Mouse (Mus musculus) G1E (cell line): Measurements from ENCODE around the gene Gnai3.

ENCODE experiments used
- CTCF ChIP-seq: IDR thresholded peaks from 2 replicates; pipeline ENCODE4 v1.5.1; 2012; ENCODE audit warnings: low read depth, low read length, inconsistent platforms, mixed read lengths
- GATA1 ChIP-seq: IDR thresholded peaks from 2 replicates; pipeline ENCODE4 v1.6.1; 2012; ENCODE audit warnings: borderline replicate concordance, low read length, inconsistent platforms, mixed read lengths
- GATA2 ChIP-seq: IDR thresholded peaks from 2 replicates; pipeline ENCODE4 v1.6.1; 2012; ENCODE audit warnings: low read depth, low read length, inconsistent platforms, borderline replicate concordance
- POLR2AphosphoS5 ChIP-seq: IDR thresholded peaks from 2 replicates; pipeline ENCODE4 v1.6.1; 2012; ENCODE audit warnings: low read depth, low read length, inconsistent platforms; ENCODE audit not compliant: insufficient replicate concordance
- TAL1 ChIP-seq: conservative IDR thresholded peaks from 2 replicates; pipeline ENCODE4 v1.6.1; 2012; ENCODE audit warnings: low read depth, low read length, inconsistent platforms, mixed read lengths

DNA sequence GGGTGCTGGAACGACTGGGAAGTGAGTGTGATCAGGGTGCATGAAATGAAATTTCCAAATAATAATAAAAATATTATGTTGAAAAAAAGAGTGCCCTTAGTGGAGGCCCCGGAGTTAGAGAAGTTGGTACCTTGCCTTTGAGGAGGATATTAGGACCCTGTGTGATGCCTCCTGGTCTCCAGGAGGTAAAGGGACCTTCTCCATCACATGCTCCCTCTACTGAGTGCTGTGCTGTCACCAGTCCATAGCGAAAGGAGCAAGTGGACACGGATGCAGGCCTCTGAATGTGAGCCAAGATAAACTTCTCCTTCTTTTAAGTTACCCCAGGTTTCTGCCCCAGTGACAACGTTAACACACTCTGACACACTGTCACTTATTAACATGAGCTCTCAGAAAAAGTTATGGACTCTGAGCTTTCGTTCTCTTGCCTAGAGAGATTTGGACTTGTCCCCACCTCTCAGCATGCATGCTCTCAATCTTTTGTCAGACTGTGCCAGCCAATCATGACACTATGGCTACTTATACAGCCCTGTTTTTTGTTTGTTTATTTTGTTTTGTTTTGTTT, 78.5 kb downstream of the Gnai3 start:
- TF ChIP-seq CTCF (no peak), TAL1 (no peak), GATA2 (no peak), GATA1 (no peak), POLR2AphosphoS5 (no peak)
